Mouse (Mus musculus): ENCODE measurements around the gene Gm14597. TPM values are rescaled to one million over a fixed set of nuclear protein-coding genes. Genes with fewer than 3 reads are reported as not detected.

Gene Gm14597
- polyA plus RNA-seq, 1 experiment: not detected

DNA sequence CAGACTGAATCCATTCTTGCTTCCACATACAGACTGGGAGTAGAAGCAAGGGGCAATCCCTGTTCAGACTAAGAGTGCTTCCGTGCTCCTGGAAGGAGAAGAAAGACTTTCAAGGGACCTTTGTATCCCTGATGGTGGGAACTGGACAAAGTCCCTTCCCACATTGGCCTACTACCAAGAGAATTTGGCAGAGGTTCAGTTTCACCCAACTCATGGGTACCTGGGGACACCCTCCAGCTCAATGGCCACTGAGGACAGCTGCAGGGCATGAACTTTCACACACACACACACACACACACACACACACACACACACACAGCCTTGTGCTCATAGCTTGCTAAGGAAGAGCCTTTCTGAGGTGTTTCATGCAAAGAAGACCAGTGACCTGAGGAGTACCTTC lies 29.5 kb downstream of the Gm14597 start:
- Histone ChIP-seq H3K4me1 (ENCODE audit: control insufficient read depth, insufficient read depth, insufficient read length, low read length) (no peaks in the 10 kb centered on the region), H3K27ac (replicated peaks; ENCODE audit: low read depth, low read length) (no peak overlapping the region), H3K4me3 (ENCODE audit: insufficient read depth, low read depth, low read length) (no peak overlapping the region)

Other genes starting within 250 kb of the Gm14597 start
- 35.4 and 38.9 TPM in 2 replicates for gene Mospd1, start 238.5 kb downstream of the Gm14597 start, polyA plus RNA-seq (2012; ENCODE audit: insufficient read depth, insufficient read length, missing spikeins)
- gene Etd, start 174.1 kb downstream of the Gm14597 start, polyA plus RNA-seq (2012; ENCODE audit: insufficient read depth, insufficient read length, missing spikeins): not detected in 2 replicates
- gene Rtl8c, start 947 bp downstream of the Gm14597 start, polyA plus RNA-seq (2012; ENCODE audit: insufficient read depth, insufficient read length, missing spikeins): 7.7 and 10.1 TPM in 2 replicates
- 42.4 and 42.7 TPM in 2 replicates for gene Rtl8a, start 34.7 kb upstream of the Gm14597 start, polyA plus RNA-seq (2012; ENCODE audit: insufficient read depth, insufficient read length, missing spikeins)
- 15.3 and 19.4 TPM in 2 replicates for gene Rtl8b, start 61.4 kb upstream of the Gm14597 start, polyA plus RNA-seq (2012; ENCODE audit: insufficient read depth, insufficient read length, missing spikeins)
- gene 4930502E18Rik, start 115.8 kb upstream of the Gm14597 start, polyA plus RNA-seq (2012; ENCODE audit: insufficient read depth, insufficient read length, missing spikeins): not detected in 2 replicates
- not detected in 2 replicates for gene 1700013H16Rik, start 148.9 kb upstream of the Gm14597 start, polyA plus RNA-seq (2012; ENCODE audit: insufficient read depth, insufficient read length, missing spikeins)
- gene Zfp36l3, start 167.4 kb upstream of the Gm14597 start, polyA plus RNA-seq (2012; ENCODE audit: insufficient read depth, insufficient read length, missing spikeins): not detected in 2 replicates
- 1.5 and 2.3 TPM in 2 replicates for gene Xlr, start 188.7 kb upstream of the Gm14597 start, polyA plus RNA-seq (2012; ENCODE audit: insufficient read depth, insufficient read length, missing spikeins)

Measured in brown adipose tissue, adult 24 weeks (tissue).